Mouse (Mus musculus): ENCODE measurements around the gene Samd1.

GRCm38 (mm10) chr8:83980250-83980649 is 17.2 kb upstream of the Samd1 start:
- TF ChIP-seq CTCF (IDR thresholded peaks at IDR 0.05; ENCODE audit: low read depth, low read length) (no peak), POLR2A (IDR thresholded peaks at IDR 0.05; ENCODE audit: extremely low read depth, insufficient read depth, low read length) (no peak)

Measured in liver, adult 2 months (tissue).